ENCODE assay signal across 8 mouse cellular contexts in genomic region chr15:85821203-85822010, GRCm38 (mm10). TPM values are rescaled to one million over a fixed set of nuclear protein-coding genes. Genes with fewer than 3 reads are reported as not detected.
DNase-seq lines count a peak whose midpoint lies in the region; ATAC-seq and TF ChIP-seq lines count a peak whose summit lies in the region.

TSS of gene Pkdrej (minus strand) at chr15:85821734.

- H3K4me1 ChIP-seq in intestine, postnatal 0 days (replicated peaks; ENCODE audit: control insufficient read depth, insufficient read depth, low read length) = 0 out of 2 replicates have a peak, but pooled peaks cover 4% of the 10 kb centered on the region
- no peaks in the 10 kb centered on the region for H3K4me1 ChIP-seq in lung, postnatal 0 days (ENCODE audit: insufficient read depth, low read depth, low read length)

- TF ChIP-seq EP300 in lung, postnatal 0 days (IDR thresholded peaks at IDR 0.05) = no peak

- H3K27me3 ChIP-seq in intestine, postnatal 0 days (replicated peaks; ENCODE audit: control insufficient read depth, insufficient read depth, low read length) = no peaks in the 10 kb centered on the region; the same call in 1 of the 2 replicates
- no peaks in the 10 kb centered on the region for H3K27me3 ChIP-seq in lung, postnatal 0 days (replicated peaks; ENCODE audit: insufficient read depth, low read length)

- H3K27ac ChIP-seq in intestine, postnatal 0 days (ENCODE audit: low read depth, low read length) = no peak within 1 kb of the TSS
- no peak within 1 kb of the TSS for H3K27ac ChIP-seq in lung, postnatal 0 days (ENCODE audit: low read length)

- peak within 1 kb of the TSS; percentile 51 for H3K4me3 ChIP-seq in intestine, postnatal 0 days (ENCODE audit: low read depth, low read length)
- H3K4me3 ChIP-seq in lung, postnatal 0 days (ENCODE audit: low read depth, low read length) = peak within 1 kb of the TSS; percentile 39

- H3K9ac ChIP-seq in intestine, postnatal 0 days (ENCODE audit: low read depth, low read length) = peak within 1 kb of the TSS; percentile 72
- H3K9ac ChIP-seq in lung, postnatal 0 days (replicated peaks; ENCODE audit: low read depth) = peak within 1 kb of the TSS; percentile 23; the same call in 1 of the 2 replicates

- H3K4me2 ChIP-seq in intestine, postnatal 0 days (replicated peaks; ENCODE audit: low read depth) = peak within 1 kb of the TSS; percentile 97
- H3K4me2 ChIP-seq in lung, postnatal 0 days (replicated peaks; ENCODE audit: low read depth, low read length) = peak within 1 kb of the TSS; percentile 92

- no peaks in the 10 kb centered on the region for H3K36me3 ChIP-seq in intestine, postnatal 0 days (ENCODE audit: control insufficient read depth, insufficient read depth)
- H3K36me3 ChIP-seq in lung, postnatal 0 days (ENCODE audit: insufficient read depth, low read length) = no peaks in the 10 kb centered on the region

- under 1% methylated on average over 56 of the region's 65 CpGs for WGBS in intestine, postnatal 0 days
- WGBS in lung, postnatal 0 days = 2% methylated on average over 57 of the region's 65 CpGs

- DNase-seq in adrenal gland, adult (ENCODE audit: inconsistent age in 2 of 2, low spot score in 1 of 2) = peak; percentile 65 to 80
- DNase-seq in adrenal gland, postnatal 4 days (ENCODE audit: low spot score in 2 of 2) = no peak
- DNase-seq in urinary bladder, adult 2 months (ENCODE audit: low spot score) = peak; percentile 56
- DNase-seq in urinary bladder, adult 18-20 months (ENCODE audit: low spot score in 2 of 2) = no peak
- peak; percentile 42 for DNase-seq in gastrocnemius, postnatal 25 days
- peak; percentile 29 for DNase-seq in lung, postnatal 0 days (ENCODE audit: low spot score)
- peak; percentile 33 for DNase-seq in right cerebral cortex, postnatal 14 days

- 0 out of 2 replicates have a peak, but pooled peaks cover 4% of the 10 kb centered on the region for H3K9me3 ChIP-seq in intestine, postnatal 0 days (ENCODE audit: control insufficient read depth)
- H3K9me3 ChIP-seq in lung, postnatal 0 days (ENCODE audit: low read length) = no peaks in the 10 kb centered on the region; the same call in 1 of the 2 replicates

- ATAC-seq in intestine, postnatal 0 days = peak; percentile 58
- peak; percentile 75 for ATAC-seq in lung, postnatal 0 days

- peak; percentile 24; the same call in 1 of the 2 replicates for TF ChIP-seq CTCF in intestine, postnatal 0 days (IDR thresholded peaks at IDR 0.05; ENCODE audit: low read depth)
- TF ChIP-seq CTCF in lung, postnatal 0 days (IDR thresholded peaks at IDR 0.05) = no peak

RNA-seq across cellular contexts. Expression of gene Pkdrej, which starts in this region (rescaled TPM):
- under 1 TPM; 0.45 to 0.48 TPM for total RNA-seq in adrenal gland, postnatal 4 days (2021)
- 0.45 and 0.56 TPM in 2 replicates for polyA plus RNA-seq in urinary bladder, adult 2 months (2012; rRNA removed)
- total RNA-seq in gastrocnemius, postnatal 25 days (2021) = under 1 TPM; 0.11 to 0.28 TPM
- 0.07 and 0.12 TPM in 2 replicates for polyA plus RNA-seq in intestine, postnatal 0 days (2015; fragmentation: Nextera tagmentation; extraction: Ambion mirVana)
- 0.04 and 0.08 TPM in 2 replicates for polyA plus RNA-seq in lung, postnatal 0 days (2015; fragmentation: Nextera tagmentation; extraction: Ambion mirVana)

Comparison
In these comparisons a context has a peak if more than half of its experiments do, and no peak if none do; other contexts are left out.
1. DNase-seq: peak in adrenal gland, adult (2 of 2) and right cerebral cortex, postnatal 14 days (single experiment); none in adrenal gland, postnatal 4 days (0 of 2) and urinary bladder, adult 18-20 months (0 of 2).
2. Peak in DNase-seq in urinary bladder, adult 2 months; RNA of the gene not detected or under 1 TPM.
3. Peak in DNase-seq in gastrocnemius, postnatal 25 days; RNA of the gene not detected or under 1 TPM.
4. Peak in ATAC-seq, H3K4me3 ChIP-seq, H3K9ac ChIP-seq and H3K4me2 ChIP-seq in intestine, postnatal 0 days; RNA of the gene not detected or under 1 TPM.
5. Peak in DNase-seq, ATAC-seq, H3K4me3 ChIP-seq, H3K9ac ChIP-seq and H3K4me2 ChIP-seq in lung, postnatal 0 days; RNA of the gene not detected or under 1 TPM.